8 mouse cellular contexts compared by ENCODE assay signal in the genomic region with DNA sequence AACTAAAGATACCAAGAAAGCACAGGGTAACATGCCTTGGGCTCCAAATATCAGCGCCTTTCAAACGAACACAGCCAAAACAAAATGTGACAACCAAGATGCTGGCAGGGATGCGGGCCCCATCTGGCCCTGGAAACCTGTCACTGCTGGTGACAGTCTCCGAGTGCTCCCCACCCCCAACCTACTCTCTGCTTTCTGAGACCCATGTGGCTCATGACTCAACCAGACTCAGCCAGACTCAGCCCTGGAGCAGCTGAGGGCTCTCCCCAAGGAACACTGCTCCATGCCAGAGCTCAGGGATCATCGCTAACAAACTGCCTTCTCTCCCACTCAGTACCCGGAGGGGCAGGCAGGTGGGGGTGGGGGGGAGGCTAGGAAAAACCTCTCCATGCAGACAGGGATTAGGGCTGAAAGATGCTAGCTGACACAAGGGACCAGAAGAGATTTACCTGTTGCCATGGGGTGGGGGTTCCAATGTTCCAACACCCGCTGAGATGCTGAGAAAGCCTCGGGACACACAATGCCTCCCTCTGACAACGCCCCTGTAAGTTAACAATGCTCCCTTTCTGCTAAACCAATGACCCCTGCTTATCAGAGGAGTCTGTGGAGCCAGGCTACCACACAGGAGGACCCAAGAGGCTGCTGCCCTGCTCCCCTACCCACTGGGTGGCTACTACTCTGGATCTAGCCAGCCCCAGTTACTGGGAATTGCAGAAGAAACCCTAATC.
DNase-seq lines count a peak whose midpoint lies in the region; ATAC-seq and TF ChIP-seq lines count a peak whose summit lies in the region.

No protein-coding gene starts in this region.

- no peaks in the 10 kb centered on the region for H3K9me3 ChIP-seq in heart, postnatal 0 days (replicated peaks; ENCODE audit: control insufficient read depth, low read length)
- no peaks in the 10 kb centered on the region for H3K9me3 ChIP-seq in heart, embryonic 12.5 days (replicated peaks)
- H3K9me3 ChIP-seq in hindbrain, embryonic 10.5 days, result no peaks in the 10 kb centered on the region
- H3K9me3 ChIP-seq in midbrain, embryonic 10.5 days (replicated peaks), result no peaks in the 10 kb centered on the region

- no peaks in the 10 kb centered on the region; the same call in 1 of the 2 replicates for H3K4me1 ChIP-seq in heart, postnatal 0 days (ENCODE audit: control insufficient read depth, insufficient read depth)
- peaks cover 18% of the 10 kb centered on the region for H3K4me1 ChIP-seq in heart, embryonic 12.5 days (replicated peaks)
- peaks cover 51% of the 10 kb centered on the region for H3K4me1 ChIP-seq in hindbrain, embryonic 10.5 days (replicated peaks)
- peaks cover 44% of the 10 kb centered on the region for H3K4me1 ChIP-seq in midbrain, embryonic 10.5 days

- no peak overlapping the region for H3K4me2 ChIP-seq in heart, postnatal 0 days (ENCODE audit: low read depth, low read length)
- no peak overlapping the region for H3K4me2 ChIP-seq in heart, embryonic 12.5 days

- no peak overlapping the region for H3K4me3 ChIP-seq in heart, postnatal 0 days (ENCODE audit: low read depth, low read length)
- no peak overlapping the region for H3K4me3 ChIP-seq in heart, embryonic 12.5 days
- H3K4me3 ChIP-seq in hindbrain, embryonic 10.5 days, result 0 out of 2 replicates have a peak overlapping the region, but pooled peaks have one; percentile 9
- no peak overlapping the region for H3K4me3 ChIP-seq in midbrain, embryonic 10.5 days

- H3K36me3 ChIP-seq in heart, postnatal 0 days (replicated peaks; ENCODE audit: control insufficient read depth, insufficient read depth, low read length), result no peaks in the 10 kb centered on the region
- H3K36me3 ChIP-seq in heart, embryonic 12.5 days, result no peaks in the 10 kb centered on the region
- H3K36me3 ChIP-seq in hindbrain, embryonic 10.5 days, result no peaks in the 10 kb centered on the region
- H3K36me3 ChIP-seq in midbrain, embryonic 10.5 days, result no peaks in the 10 kb centered on the region

- ATAC-seq in heart, postnatal 0 days (ENCODE audit: insufficient read depth, low read depth), result peak; percentile 43; the same call in 1 of the 2 replicates
- ATAC-seq in heart, embryonic 12.5 days (ENCODE audit: insufficient number of reproducible peaks, low FRiP score), result no peak

- no peaks in the 10 kb centered on the region for H3K27me3 ChIP-seq in heart, postnatal 0 days (ENCODE audit: control insufficient read depth, insufficient read depth, low read length)
- no peaks in the 10 kb centered on the region for H3K27me3 ChIP-seq in heart, embryonic 12.5 days (replicated peaks)
- no peaks in the 10 kb centered on the region for H3K27me3 ChIP-seq in hindbrain, embryonic 10.5 days (ENCODE audit: insufficient read depth, poor library complexity, severe bottlenecking)
- no peaks in the 10 kb centered on the region for H3K27me3 ChIP-seq in midbrain, embryonic 10.5 days (ENCODE audit: low read depth, poor library complexity, severe bottlenecking)

- H3K9ac ChIP-seq in heart, postnatal 0 days (replicated peaks; ENCODE audit: low read depth, low read length), result no peak overlapping the region
- H3K9ac ChIP-seq in heart, embryonic 12.5 days, result no peak overlapping the region

- DNase-seq in heart, postnatal 0 days (ENCODE audit: low spot score), result peak; percentile 13
- peak; percentile 90 for DNase-seq in cerebellum, adult 8-10 months
- peak; percentile 51 for DNase-seq in hindbrain, embryonic 10.5 days (ENCODE audit: low spot score)
- peak; percentile 27 for DNase-seq in midbrain, embryonic 10.5 days (ENCODE audit: low spot score)
- no peak for DNase-seq in spleen, postnatal 10 days (ENCODE audit: low spot score in 2 of 2)
- DNase-seq in kidney, adult 11 months, result no peak
- DNase-seq in urinary bladder, adult 2 months (ENCODE audit: low spot score), result no peak

- H3K27ac ChIP-seq in heart, postnatal 0 days (ENCODE audit: low read depth), result no peak overlapping the region
- H3K27ac ChIP-seq in heart, embryonic 12.5 days (ENCODE audit: poor library complexity, severe bottlenecking), result no peak overlapping the region
- peak overlapping the region; percentile 77 for H3K27ac ChIP-seq in hindbrain, embryonic 10.5 days
- H3K27ac ChIP-seq in midbrain, embryonic 10.5 days (replicated peaks), result peak overlapping the region; percentile 74

- WGBS in heart, postnatal 0 days, result 42% methylated on average over 9 of the region's 9 CpGs
- 35% methylated on average over 9 of the region's 9 CpGs for WGBS in heart, embryonic 12.5 days
- 27% methylated on average over 9 of the region's 9 CpGs for WGBS in hindbrain, embryonic 10.5 days
- WGBS in midbrain, embryonic 10.5 days, result 29% methylated on average over 9 of the region's 9 CpGs

- TF ChIP-seq EP300 in heart, postnatal 0 days (IDR thresholded peaks at IDR 0.05; ENCODE audit: low read depth), result no peak

- TF ChIP-seq CTCF in heart, postnatal 0 days (IDR thresholded peaks at IDR 0.05; ENCODE audit: low read depth), result no peak

Comparison
In these comparisons a context has a peak if more than half of its experiments do, and no peak if none do; other contexts are left out.
1. DNase-seq: peak in heart, postnatal 0 days (single experiment), cerebellum, adult 8-10 months (single experiment), hindbrain, embryonic 10.5 days (single experiment) and midbrain, embryonic 10.5 days (single experiment); none in spleen, postnatal 10 days (0 of 2), kidney, adult 11 months (single experiment) and urinary bladder, adult 2 months (single experiment).
2. H3K27ac ChIP-seq: peak in hindbrain, embryonic 10.5 days (single experiment) and midbrain, embryonic 10.5 days (single experiment); none in heart, postnatal 0 days (single experiment) and heart, embryonic 12.5 days (single experiment).